Mouse (Mus musculus): ENCODE measurements around the gene Efcab10.

Gene Efcab10

GRCm38 (mm10) chr12:33394804-33395623 lies at the start of gene Efcab10:
TSS of gene Efcab10 (plus strand) at chr12:33394854.
- DNase-seq (ENCODE audit: low read depth, low spot score): peak; percentile 67

- no peak for DNase-seq (ENCODE audit: low read depth, low spot score)
Measured at GRCm38 (mm10) chr12:33344970-33345772, 49.5 kb upstream of the Efcab10 start.

DNA sequence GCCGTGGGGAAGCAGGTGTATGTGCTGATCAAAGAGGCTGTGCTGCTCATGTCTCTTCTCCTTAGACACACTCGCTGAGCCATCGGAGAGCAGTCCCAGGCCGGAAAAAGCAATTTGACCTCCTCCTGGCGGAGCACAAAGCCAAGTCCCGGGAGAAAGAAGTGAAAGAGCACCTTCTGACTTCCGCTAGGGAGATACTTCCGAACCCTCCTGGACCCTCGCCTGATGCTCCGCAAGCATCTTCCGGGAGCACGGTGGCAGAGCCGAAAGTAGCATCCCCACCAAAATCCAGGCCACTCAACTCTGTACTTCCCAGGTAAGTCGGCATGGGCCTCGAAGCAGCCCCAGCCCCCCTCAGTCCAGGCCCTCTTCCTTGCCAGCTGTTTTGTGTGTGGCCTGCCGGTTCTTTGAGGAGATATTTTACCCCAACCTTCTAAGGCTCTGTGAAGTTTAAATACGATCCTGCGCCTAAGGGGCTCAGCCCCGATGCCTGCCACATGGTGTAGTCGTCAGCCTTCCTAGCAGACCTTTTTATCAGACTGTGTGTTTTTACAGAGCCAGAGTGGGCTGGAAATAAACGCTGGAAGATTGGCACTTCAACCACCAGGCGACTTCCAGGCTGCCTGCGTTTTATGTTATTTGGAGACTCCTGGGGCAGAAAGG lies 48.8 kb upstream of the Efcab10 start:
- DNase-seq (ENCODE audit: low read depth, low spot score): no peak

- DNase-seq (ENCODE audit: low read depth, low spot score): no peak
Measured at GRCm38 (mm10) chr12:33352671-33353070, 42.0 kb upstream of the Efcab10 start.

DNA sequence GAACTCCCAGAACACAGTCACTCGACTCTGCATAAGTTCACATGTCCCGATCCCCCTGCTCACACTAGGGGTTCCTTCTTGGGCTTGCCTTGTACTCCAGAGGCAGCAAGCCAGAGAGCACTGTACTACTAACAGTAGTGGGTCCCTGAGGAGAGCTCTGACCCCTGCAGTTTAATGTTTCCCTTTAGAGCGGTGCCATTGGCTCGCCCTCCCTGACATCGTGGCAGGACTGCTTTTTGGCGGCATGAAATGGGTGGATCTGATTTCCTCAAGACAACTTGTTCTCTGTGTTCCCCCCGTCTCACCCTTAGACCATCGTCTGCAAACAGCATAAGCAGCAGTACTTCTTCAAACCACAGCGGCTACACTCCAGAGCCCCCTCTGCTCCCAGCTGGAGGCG lies 36.3 kb upstream of the Efcab10 start:
- DNase-seq (ENCODE audit: low read depth, low spot score): no peak

- no peak for DNase-seq (ENCODE audit: low read depth, low spot score)
Measured at GRCm38 (mm10) chr12:33359209-33359608, 35.4 kb upstream of the Efcab10 start.

GRCm38 (mm10) chr12:33359878-33360482 lies 34.7 kb upstream of the Efcab10 start:
- DNase-seq (ENCODE audit: low read depth, low spot score): no peak

GRCm38 (mm10) chr12:33360729-33361128 lies 33.9 kb upstream of the Efcab10 start:
- no peak for DNase-seq (ENCODE audit: low read depth, low spot score)

DNA sequence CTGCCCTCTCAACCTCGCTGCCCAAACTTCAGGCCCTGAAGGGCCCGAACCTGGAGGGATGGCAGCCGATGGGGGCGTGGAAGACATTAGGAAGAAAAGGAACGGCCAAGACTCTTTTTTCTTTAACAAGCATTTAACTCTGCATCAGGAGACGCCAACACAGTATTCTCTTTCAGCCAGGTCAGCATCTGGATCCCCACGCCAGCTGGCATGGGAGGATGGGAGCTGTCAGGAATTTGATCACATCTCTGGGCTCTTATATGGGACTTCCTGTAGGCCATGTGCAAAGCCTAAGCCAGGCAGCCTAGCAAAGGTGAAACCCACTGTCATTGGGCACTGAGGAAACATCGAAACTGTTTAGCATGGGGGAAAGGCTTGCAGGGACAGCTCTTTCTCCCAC lies 30.1 kb upstream of the Efcab10 start:
- no peak for DNase-seq (ENCODE audit: low read depth, low spot score)

GRCm38 (mm10) chr12:33365133-33365532 lies 29.5 kb upstream of the Efcab10 start:
- no peak for DNase-seq (ENCODE audit: low read depth, low spot score)

DNA sequence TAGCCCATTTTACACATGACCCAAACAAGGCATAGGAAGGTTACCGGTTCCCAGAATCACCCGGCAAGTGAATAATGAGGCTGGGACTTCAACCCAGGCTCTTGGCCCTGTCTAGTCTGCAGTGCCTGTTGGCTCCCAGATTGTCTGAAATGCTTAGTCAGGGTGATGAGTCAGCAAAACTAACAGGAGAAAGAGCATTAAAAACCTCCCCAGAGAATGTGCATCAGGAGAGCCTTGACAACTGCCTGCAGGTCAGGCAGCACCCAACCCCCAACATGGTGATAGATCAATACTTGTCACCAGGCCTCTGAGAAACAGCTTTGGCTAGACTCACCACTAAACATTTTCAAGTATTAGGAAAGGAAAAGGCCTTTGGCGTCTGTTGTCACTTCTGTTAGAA lies 25.1 kb upstream of the Efcab10 start:
- no peak for DNase-seq (ENCODE audit: low read depth, low spot score)

- DNase-seq (ENCODE audit: low read depth, low spot score): peak; percentile 68
Measured at GRCm38 (mm10) chr12:33379624-33380445, 14.8 kb upstream of the Efcab10 start.

GRCm38 (mm10) chr12:33388842-33389241 lies 5.8 kb upstream of the Efcab10 start:
- DNase-seq (ENCODE audit: low read depth, low spot score): peak; percentile 29

GRCm38 (mm10) chr12:33390844-33391560 lies 3.7 kb upstream of the Efcab10 start:
- no peak for DNase-seq (ENCODE audit: low read depth, low spot score)

- DNase-seq (ENCODE audit: low read depth, low spot score): no peak
Measured at GRCm38 (mm10) chr12:33403265-33403693, 8.6 kb downstream of the Efcab10 start.

- no peak for DNase-seq (ENCODE audit: low read depth, low spot score)
Measured at GRCm38 (mm10) chr12:33404996-33405395, 10.3 kb downstream of the Efcab10 start.

DNA sequence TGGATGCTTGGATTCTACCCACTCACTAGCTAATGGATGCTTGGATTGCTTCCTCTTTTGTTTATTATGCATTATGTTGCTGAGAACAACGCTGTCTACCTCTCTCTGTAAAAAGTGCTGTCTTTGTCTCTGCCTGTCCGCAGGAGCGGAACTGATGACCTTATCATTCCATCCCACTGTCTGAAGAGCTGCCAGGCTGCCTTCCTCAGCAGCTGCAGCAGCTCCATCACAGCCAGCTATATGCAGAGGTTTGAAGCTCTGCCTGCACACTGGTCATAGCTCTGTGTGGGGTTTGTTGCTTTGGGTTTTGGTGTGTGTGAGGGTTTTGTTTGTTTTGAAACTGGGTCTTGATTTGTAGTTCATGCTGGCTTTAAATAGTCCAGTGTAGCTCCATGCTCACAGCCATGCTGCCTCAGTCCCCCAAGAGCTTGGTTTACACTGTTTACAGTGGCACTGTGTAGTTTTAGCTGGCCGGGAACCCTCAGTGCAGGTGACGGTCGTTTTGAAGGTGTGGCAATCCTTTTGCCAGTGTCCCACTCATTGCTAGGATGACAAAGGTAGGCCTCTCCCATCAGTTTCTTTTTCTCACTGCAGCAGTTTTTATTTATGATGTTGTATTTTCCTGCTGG lies 10.9 kb downstream of the Efcab10 start:
- DNase-seq (ENCODE audit: low read depth, low spot score): no peak

- DNase-seq (ENCODE audit: low read depth, low spot score): no peak
Measured at GRCm38 (mm10) chr12:33411580-33412151, 17.0 kb downstream of the Efcab10 start.

GRCm38 (mm10) chr12:33424329-33424728 lies 29.7 kb downstream of the Efcab10 start:
- DNase-seq (ENCODE audit: low read depth, low spot score): no peak

Measured in WW6 (cell line).